Comparison of ENCODE assay signal across 8 mouse cellular contexts in genomic region chr7:45434203-45435015, GRCm38 (mm10). TPM values are rescaled to one million over a fixed set of nuclear protein-coding genes. Genes with fewer than 3 reads are reported as not detected.
DNase-seq lines count a peak whose midpoint lies in the region; ATAC-seq and TF ChIP-seq lines count a peak whose summit lies in the region.

Gene Gys1, plus strand, starts transcription at chr7:45434844.

- TF ChIP-seq RAD21 in CH12.LX (IDR thresholded peaks at IDR 0.05; ENCODE audit: low read depth, low read length) = peak; percentile 29

- TF ChIP-seq CTCF in CH12.LX (conservative IDR thresholded peaks at IDR 0.05 in 1 of 2, IDR thresholded peaks at IDR 0.05 in 1 of 2; ENCODE audit: low read depth in 2 of 2, low read length in 2 of 2) = peak; percentile 25 to 92

- peaks cover 10 to 62% of the 10 kb centered on the region in 2 experiments; a peak in 3 of 4 replicates for H3K4me1 ChIP-seq in CH12.LX (ENCODE audit: control insufficient read depth in 1 of 2, insufficient read depth in 2 of 2)
- H3K4me1 ChIP-seq in forebrain, embryonic 11.5 days (replicated peaks; ENCODE audit: control insufficient read depth, insufficient read depth, low read length) = peaks cover 16% of the 10 kb centered on the region
- peaks cover 35% of the 10 kb centered on the region for H3K4me1 ChIP-seq in heart, embryonic 16.5 days (ENCODE audit: control insufficient read depth, insufficient read depth, low read length)
- peaks cover 58% of the 10 kb centered on the region for H3K4me1 ChIP-seq in liver, embryonic 15.5 days (replicated peaks)
- peaks cover 43% of the 10 kb centered on the region for H3K4me1 ChIP-seq in neural tube, embryonic 12.5 days

- under 1% methylated on average over 44 of the region's 45 CpGs for WGBS in forebrain, embryonic 11.5 days
- WGBS in heart, embryonic 16.5 days = under 1% methylated on average over 45 of the region's 45 CpGs
- WGBS in liver, embryonic 15.5 days (ENCODE audit: insufficient replicate concordance) = under 1% methylated on average over 45 of the region's 45 CpGs
- under 1% methylated on average over 45 of the region's 45 CpGs for WGBS in neural tube, embryonic 12.5 days

- no peaks in the 10 kb centered on the region for H3K9me3 ChIP-seq in CH12.LX (replicated peaks; ENCODE audit: low read length)
- no peaks in the 10 kb centered on the region for H3K9me3 ChIP-seq in forebrain, embryonic 11.5 days (ENCODE audit: control insufficient read depth, low read length)
- no peaks in the 10 kb centered on the region for H3K9me3 ChIP-seq in heart, embryonic 16.5 days (replicated peaks; ENCODE audit: control insufficient read depth, low read length)
- H3K9me3 ChIP-seq in liver, embryonic 15.5 days (replicated peaks) = no peaks in the 10 kb centered on the region
- no peaks in the 10 kb centered on the region for H3K9me3 ChIP-seq in neural tube, embryonic 12.5 days

- H3K27me3 ChIP-seq in CH12.LX (replicated peaks) = no peaks in the 10 kb centered on the region
- no peaks in the 10 kb centered on the region for H3K27me3 ChIP-seq in forebrain, embryonic 11.5 days (ENCODE audit: control insufficient read depth, insufficient read depth, low read length)
- H3K27me3 ChIP-seq in heart, embryonic 16.5 days (ENCODE audit: control insufficient read depth, insufficient read depth, low read length) = no peaks in the 10 kb centered on the region
- H3K27me3 ChIP-seq in liver, embryonic 15.5 days = no peaks in the 10 kb centered on the region; the same call in 1 of the 2 replicates
- no peaks in the 10 kb centered on the region for H3K27me3 ChIP-seq in neural tube, embryonic 12.5 days (replicated peaks)

- peak within 1 kb of the TSS; percentile 58 for H3K27ac ChIP-seq in CH12.LX (ENCODE audit: insufficient read depth, low read depth)
- H3K27ac ChIP-seq in forebrain, embryonic 11.5 days (ENCODE audit: low read depth, low read length) = peak within 1 kb of the TSS; percentile 85
- peak within 1 kb of the TSS; percentile 93 for H3K27ac ChIP-seq in heart, embryonic 16.5 days (ENCODE audit: low read length)
- H3K27ac ChIP-seq in liver, embryonic 15.5 days (replicated peaks) = peak within 1 kb of the TSS; percentile 91
- peak within 1 kb of the TSS; percentile 60 for H3K27ac ChIP-seq in neural tube, embryonic 12.5 days

- peak; percentile 100 for DNase-seq in CH12.LX (ENCODE audit: extremely low read depth)
- peak; percentile 100 for DNase-seq in c-Kit-positive CD71-positive TER-119-negative erythroid progenitor cells, embryonic 14.5 days (ENCODE audit: low read depth)
- DNase-seq in forebrain, embryonic 11.5 days (ENCODE audit: low spot score) = peak; percentile 100
- DNase-seq in kidney, postnatal 36 days = peak; percentile 100
- peak; percentile 100 for DNase-seq in telencephalon, adult 2 months (ENCODE audit: low read depth, low spot score)

- TF ChIP-seq EP300 in CH12.LX (IDR thresholded peaks at IDR 0.05; ENCODE audit: low read length) = no peak

- peak within 1 kb of the TSS; percentile 87 to 100 (median 95) for H3K4me3 ChIP-seq in CH12.LX (replicated peaks in 1 of 3; ENCODE audit: low read depth in 2 of 3, low read length in 2 of 3, poor library complexity in 1 of 3)
- H3K4me3 ChIP-seq in forebrain, embryonic 11.5 days (ENCODE audit: low read depth, low read length) = peak within 1 kb of the TSS; percentile 89
- peak within 1 kb of the TSS; percentile 90 for H3K4me3 ChIP-seq in heart, embryonic 16.5 days (ENCODE audit: low read length)
- peak within 1 kb of the TSS; percentile 71 for H3K4me3 ChIP-seq in liver, embryonic 15.5 days (replicated peaks)
- peak within 1 kb of the TSS; percentile 85 for H3K4me3 ChIP-seq in neural tube, embryonic 12.5 days

- peaks cover 32% of the 10 kb centered on the region for H3K79me2 ChIP-seq in CH12.LX (replicated peaks; ENCODE audit: control insufficient read depth, extremely low read depth, insufficient read depth, poor library complexity, severe bottlenecking)

- peaks cover 28 to 55% of the 10 kb centered on the region in 2 experiments for H3K36me3 ChIP-seq in CH12.LX (replicated peaks in 1 of 2; ENCODE audit: control insufficient read depth in 1 of 2, insufficient read depth in 1 of 2, low read length in 1 of 2)
- H3K36me3 ChIP-seq in forebrain, embryonic 11.5 days (ENCODE audit: control insufficient read depth, insufficient read depth, low read length) = no peaks in the 10 kb centered on the region; the same call in 1 of the 2 replicates
- peaks cover 3% of the 10 kb centered on the region for H3K36me3 ChIP-seq in heart, embryonic 16.5 days (ENCODE audit: control insufficient read depth, insufficient read depth)
- peaks cover 28% of the 10 kb centered on the region for H3K36me3 ChIP-seq in liver, embryonic 15.5 days (replicated peaks)
- peaks cover 27% of the 10 kb centered on the region for H3K36me3 ChIP-seq in neural tube, embryonic 12.5 days

- ATAC-seq in forebrain, embryonic 11.5 days (replicated peaks; ENCODE audit: low FRiP score) = peak; percentile 97
- peak; percentile 95 for ATAC-seq in heart, embryonic 16.5 days (replicated peaks; ENCODE audit: extremely low read depth, insufficient read depth, low FRiP score)
- peak; percentile 95 for ATAC-seq in liver, embryonic 15.5 days (ENCODE audit: insufficient read depth)
- peak; percentile 97 for ATAC-seq in neural tube, embryonic 12.5 days (ENCODE audit: low FRiP score, low read depth)

- TF ChIP-seq POLR2A in CH12.LX (IDR thresholded peaks at IDR 0.05; ENCODE audit: low read depth, low read length) = peak; percentile 87

- dilution Hi-C loops in CH12.LX (cut with MboI; ENCODE audit: extremely low pct_ligation_motif_present, extremely low pct_unique_long_range_greater_than_20kb, low sequenced_read_pairs) = no loop called here

- H3K4me2 ChIP-seq in CH12.LX (ENCODE audit: insufficient read depth, low read depth, poor library complexity, severe bottlenecking) = peak within 1 kb of the TSS; percentile 80
- peak within 1 kb of the TSS; percentile 77 for H3K4me2 ChIP-seq in forebrain, embryonic 11.5 days (ENCODE audit: low read depth, low read length, severe bottlenecking)
- H3K4me2 ChIP-seq in heart, embryonic 16.5 days (ENCODE audit: low read depth, low read length) = peak within 1 kb of the TSS; percentile 98
- peak within 1 kb of the TSS; percentile 88 for H3K4me2 ChIP-seq in liver, embryonic 15.5 days
- H3K4me2 ChIP-seq in neural tube, embryonic 12.5 days (replicated peaks) = peak within 1 kb of the TSS; percentile 83

- in situ Hi-C loops in CH12.LX (cut with MboI; ENCODE audit: low pct_ligation_motif_present, low pct_unique_long_range_greater_than_20kb, low sequenced_read_pairs) = no loop called here

- H3K9ac ChIP-seq in CH12.LX (ENCODE audit: insufficient read depth, low read depth) = peak within 1 kb of the TSS; percentile 97
- H3K9ac ChIP-seq in forebrain, embryonic 11.5 days (ENCODE audit: low read length) = peak within 1 kb of the TSS; percentile 86
- H3K9ac ChIP-seq in heart, embryonic 16.5 days (ENCODE audit: low read length) = peak within 1 kb of the TSS; percentile 94
- peak within 1 kb of the TSS; percentile 65 for H3K9ac ChIP-seq in liver, embryonic 15.5 days
- peak within 1 kb of the TSS; percentile 76 for H3K9ac ChIP-seq in neural tube, embryonic 12.5 days

TF ChIP-seq in CH12.LX, 34 proteins besides CTCF, POLR2A, EP300 and RAD21 (continues in another document):
- TF ChIP-seq MXI1 (IDR thresholded peaks at IDR 0.05; ENCODE audit: low read depth, low read length) (peak; percentile 94), GABPA (IDR thresholded peaks at IDR 0.05; ENCODE audit: insufficient replicate concordance, low read depth, low read length) (peak; percentile 58; the same call in 1 of the 2 replicates), ZKSCAN1 (IDR thresholded peaks at IDR 0.05; ENCODE audit: borderline replicate concordance, low read depth, low read length) (no peak), NRF1 (IDR thresholded peaks at IDR 0.05; ENCODE audit: low read depth, low read length) (peak; percentile 55; the same call in 1 of the 2 replicates), CHD1 (IDR thresholded peaks at IDR 0.05; ENCODE audit: low read depth, low read length) (no peak), ETS1 (conservative IDR thresholded peaks at IDR 0.05; ENCODE audit: low read depth, low read length) (0 out of 2 replicates have a peak, but pooled peaks have one; percentile 17), ZC3H11A (IDR thresholded peaks at IDR 0.05; ENCODE audit: low read depth, low read length) (no peak), UBTF (IDR thresholded peaks at IDR 0.05; ENCODE audit: low read depth, low read length) (peak; percentile 51; the same call in 1 of the 2 replicates), RCOR1 (conservative IDR thresholded peaks at IDR 0.05; ENCODE audit: low read depth, low read length) (no peak), MYC (IDR thresholded peaks at IDR 0.05; ENCODE audit: low read depth, low read length) (peak; percentile 95), HCFC1 (IDR thresholded peaks at IDR 0.05; ENCODE audit: low read depth, low read length) (peak; percentile 92), ZNF384 (IDR thresholded peaks at IDR 0.05; ENCODE audit: low read depth, low read length) (0 out of 2 replicates have a peak, but pooled peaks have one; percentile 15), USF2 (conservative IDR thresholded peaks at IDR 0.05; ENCODE audit: low read depth, low read length) (no peak), MAFK (IDR thresholded peaks at IDR 0.05; ENCODE audit: insufficient replicate concordance, low read length) (0 out of 2 replicates have a peak, but pooled peaks have one; percentile 11), MAZ (IDR thresholded peaks at IDR 0.05; ENCODE audit: low read depth, low read length) (peak; percentile 64), PAX5 (IDR thresholded peaks at IDR 0.05; ENCODE audit: low read length) (no peak), TBP (conservative IDR thresholded peaks at IDR 0.05; ENCODE audit: low read depth, low read length) (peak; percentile 90), IRF4 (IDR thresholded peaks at IDR 0.05; ENCODE audit: low read depth, low read length) (peak; percentile 58), KAT2A (IDR thresholded peaks at IDR 0.05; ENCODE audit: insufficient replicate concordance, low read length) (peak; percentile 86), CHD2 (IDR thresholded peaks at IDR 0.05; ENCODE audit: low read length) (peak; percentile 93), BHLHE40 (IDR thresholded peaks at IDR 0.05; ENCODE audit: low read depth, low read length) (peak; percentile 5; the same call in 1 of the 2 replicates)

RNA-seq across cellular contexts. Expression of gene Gys1, which starts in this region (rescaled TPM):
- total RNA-seq in CH12.LX (2012; rRNA removed) (13.2 and 27.2 TPM in 2 replicates), CH12.LX (2014; rRNA removed) (11.9 and 14.0 TPM in 2 replicates)
- polyA plus RNA-seq in CH12.LX (2012; ENCODE audit: insufficient read length, low read depth) = 20.9 and 23.9 TPM in 2 replicates
- polyA plus RNA-seq in forebrain, embryonic 11.5 days (2014; fragmentation: Nextera tagmentation; extraction: Ambion mirVana) = 37.0 and 37.6 TPM in 2 replicates
- 136 and 141 TPM in 2 replicates for polyA plus RNA-seq in heart, embryonic 16.5 days (2015; fragmentation: Nextera tagmentation; extraction: Ambion mirVana)
- polyA plus RNA-seq in liver, embryonic 15.5 days (2015; fragmentation: Nextera tagmentation; extraction: Ambion mirVana) = 6.8 and 7.7 TPM in 2 replicates
- polyA plus RNA-seq in neural tube, embryonic 12.5 days (2016; fragmentation: Nextera tagmentation; extraction: Ambion mirVana) = 31.8 and 32.7 TPM in 2 replicates

Comparison
In these comparisons a context has a peak if more than half of its experiments do, and no peak if none do; other contexts are left out.
1. Peak in every context shown above with its lines: DNase-seq, ATAC-seq, H3K4me3 ChIP-seq and H3K27ac ChIP-seq.